Mouse (Mus musculus): ENCODE measurements around the gene Ncor2. TPM values are rescaled to one million over a fixed set of nuclear protein-coding genes. Genes with fewer than 3 reads are reported as not detected.

Gene Ncor2
- polyA plus RNA-seq, 1 experiment from 2014 or later = 27.5 TPM

GRCm38 (mm10) chr5:125167524-125167923 lies 11.5 kb downstream of the Ncor2 start:
- no peaks in the 10 kb centered on the region for H3K9me3 ChIP-seq (ENCODE audit: control insufficient read depth, low read length)
- no peaks in the 10 kb centered on the region for H3K36me3 ChIP-seq (ENCODE audit: control insufficient read depth, insufficient read depth, low read length)
- H3K4me3 ChIP-seq (ENCODE audit: low read depth, low read length) = no peak overlapping the region
- no peak overlapping the region for H3K9ac ChIP-seq (ENCODE audit: low read length)
- 73% methylated on average over 5 of the region's 5 CpGs for WGBS
- H3K27me3 ChIP-seq (replicated peaks; ENCODE audit: control insufficient read depth, insufficient read depth, low read length) = no peaks in the 10 kb centered on the region
- no peak overlapping the region for H3K4me2 ChIP-seq (ENCODE audit: low read length)
- no peak overlapping the region for H3K27ac ChIP-seq (ENCODE audit: low read depth)
- no peak for DNase-seq (ENCODE audit: low spot score)
- no peak for ATAC-seq (replicated peaks; ENCODE audit: low FRiP score, low TSS enrichment, low read depth)
- peaks cover 67% of the 10 kb centered on the region for H3K4me1 ChIP-seq (replicated peaks; ENCODE audit: control insufficient read depth, insufficient read depth, low read length)

- Histone ChIP-seq H3K9me3 (ENCODE audit: control insufficient read depth, low read length) (no peaks in the 10 kb centered on the region), H3K36me3 (ENCODE audit: control insufficient read depth, insufficient read depth, low read length) (peaks cover 4% of the 10 kb centered on the region; the same call in 1 of the 2 replicates), H3K27ac (ENCODE audit: low read depth) (0 out of 2 replicates have a peak overlapping the region, but pooled peaks have one; percentile 71), H3K4me1 (replicated peaks; ENCODE audit: control insufficient read depth, insufficient read depth, low read length) (peaks cover 61% of the 10 kb centered on the region), H3K4me2 (ENCODE audit: low read length) (no peak overlapping the region), H3K27me3 (replicated peaks; ENCODE audit: control insufficient read depth, insufficient read depth, low read length) (no peaks in the 10 kb centered on the region), H3K9ac (ENCODE audit: low read length) (no peak overlapping the region), H3K4me3 (ENCODE audit: low read depth, low read length) (no peak overlapping the region)
- DNase-seq (ENCODE audit: low spot score) = no peak
- WGBS = 82% methylated on average over 14 of the region's 14 CpGs
- no peak for ATAC-seq (replicated peaks; ENCODE audit: low FRiP score, low TSS enrichment, low read depth)
These were observed 13.0 kb downstream of the Ncor2 start for GRCm38 (mm10) chr5:125165993-125166392.

DNA sequence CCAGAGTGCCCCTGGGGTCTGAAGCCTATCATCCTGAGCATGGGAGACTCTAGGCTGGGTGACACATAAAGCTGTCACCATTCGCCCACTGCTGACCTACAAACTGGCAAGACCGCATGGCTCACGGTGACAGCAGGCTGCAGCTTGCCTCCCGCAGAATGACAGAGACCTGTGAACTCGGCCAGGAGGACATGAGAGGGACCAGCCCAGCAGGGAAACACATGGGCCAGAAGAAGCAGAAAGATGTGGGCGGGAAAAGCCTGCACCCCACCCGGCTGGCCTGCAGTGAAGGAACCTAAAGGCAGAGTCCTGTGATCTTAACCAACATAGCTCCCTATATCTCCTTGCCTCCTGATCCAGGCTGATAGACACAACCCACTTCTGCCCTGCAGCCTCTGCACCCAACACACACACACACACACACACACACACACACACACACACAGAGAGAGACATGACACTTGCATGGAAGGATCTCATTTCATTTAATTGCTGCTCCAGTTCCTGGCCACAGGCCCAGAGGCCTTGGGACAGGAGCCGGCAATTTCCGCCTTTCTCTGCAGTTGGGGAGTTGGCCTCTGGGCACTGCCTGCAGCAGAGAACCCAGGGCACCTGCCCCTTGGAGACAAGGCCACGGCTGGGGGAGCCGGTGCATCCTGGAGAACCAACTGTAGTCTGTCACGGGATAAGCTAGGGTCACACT lies 14.4 kb downstream of the Ncor2 start:
- Histone ChIP-seq H3K4me2 (ENCODE audit: low read length) (no peak overlapping the region), H3K4me1 (replicated peaks; ENCODE audit: control insufficient read depth, insufficient read depth, low read length) (peaks cover 61% of the 10 kb centered on the region), H3K9ac (ENCODE audit: low read length) (no peak overlapping the region), H3K4me3 (ENCODE audit: low read depth, low read length) (no peak overlapping the region), H3K27ac (ENCODE audit: low read depth) (peak overlapping the region; percentile 71), H3K9me3 (ENCODE audit: control insufficient read depth, low read length) (no peaks in the 10 kb centered on the region), H3K27me3 (replicated peaks; ENCODE audit: control insufficient read depth, insufficient read depth, low read length) (no peaks in the 10 kb centered on the region), H3K36me3 (ENCODE audit: control insufficient read depth, insufficient read depth, low read length) (peaks cover 5% of the 10 kb centered on the region; the same call in 1 of the 2 replicates)
- DNase-seq (ENCODE audit: low spot score) (no peak), ATAC-seq (replicated peaks; ENCODE audit: low FRiP score, low TSS enrichment, low read depth) (no peak)
- 33% methylated on average over 12 of the region's 12 CpGs for WGBS

DNA sequence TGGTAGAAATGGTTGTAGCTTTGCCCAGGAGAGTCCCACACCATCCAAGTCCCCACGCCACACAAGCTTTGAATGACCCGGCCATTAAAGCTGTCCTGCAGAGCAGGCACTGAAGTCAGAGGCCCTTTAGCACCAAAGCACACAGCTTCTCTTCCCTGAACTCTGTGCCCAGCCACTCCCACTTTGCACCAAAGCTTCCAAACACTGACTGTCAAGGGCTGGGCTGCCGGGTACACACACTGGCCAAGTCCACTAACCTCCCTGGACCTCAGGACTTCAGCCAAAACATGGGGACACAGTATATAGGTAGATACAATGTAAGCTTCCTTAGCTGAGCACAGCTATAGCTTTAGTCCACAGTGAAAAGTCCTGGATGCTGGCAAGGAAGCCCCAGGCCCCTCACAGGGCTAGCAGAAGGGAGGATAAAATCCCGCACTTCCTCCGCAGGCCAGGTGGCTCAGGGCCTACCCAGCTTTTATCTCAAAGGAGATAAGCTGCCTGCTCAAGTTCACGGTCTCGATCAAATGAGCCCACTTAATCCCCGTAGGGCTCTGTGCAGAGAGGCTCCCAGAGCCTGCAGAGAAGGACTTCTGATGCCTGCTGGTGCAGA lies 15.5 kb downstream of the Ncor2 start:
- H3K4me2 ChIP-seq (ENCODE audit: low read length) = no peak overlapping the region
- no peak overlapping the region for H3K4me3 ChIP-seq (ENCODE audit: low read depth, low read length)
- H3K27ac ChIP-seq (ENCODE audit: low read depth) = peak overlapping the region; percentile 43; the same call in 1 of the 2 replicates
- no peak overlapping the region for H3K9ac ChIP-seq (ENCODE audit: low read length)
- DNase-seq (ENCODE audit: low spot score) (no peak), ATAC-seq (replicated peaks; ENCODE audit: low FRiP score, low TSS enrichment, low read depth) (no peak)
- H3K4me1 ChIP-seq (replicated peaks; ENCODE audit: control insufficient read depth, insufficient read depth, low read length) = peaks cover 72% of the 10 kb centered on the region
- H3K36me3 ChIP-seq (ENCODE audit: control insufficient read depth, insufficient read depth, low read length) = peaks cover 5% of the 10 kb centered on the region; the same call in 1 of the 2 replicates
- H3K27me3 ChIP-seq (replicated peaks; ENCODE audit: control insufficient read depth, insufficient read depth, low read length) = no peaks in the 10 kb centered on the region
- 43% methylated on average over 8 of the region's 8 CpGs for WGBS
- H3K9me3 ChIP-seq (ENCODE audit: control insufficient read depth, low read length) = no peaks in the 10 kb centered on the region

- peaks cover 82% of the 10 kb centered on the region for H3K4me1 ChIP-seq (replicated peaks; ENCODE audit: control insufficient read depth, insufficient read depth, low read length)
- no peak overlapping the region for H3K4me3 ChIP-seq (ENCODE audit: low read depth, low read length)
- no peak overlapping the region for H3K27ac ChIP-seq (ENCODE audit: low read depth)
- no peak overlapping the region for H3K9ac ChIP-seq (ENCODE audit: low read length)
- H3K9me3 ChIP-seq (ENCODE audit: control insufficient read depth, low read length) = no peaks in the 10 kb centered on the region
- ATAC-seq (replicated peaks; ENCODE audit: low FRiP score, low TSS enrichment, low read depth) (no peak), DNase-seq (ENCODE audit: low spot score) (no peak)
- WGBS = 73% methylated on average over 1 of the region's 3 CpGs
- H3K4me2 ChIP-seq (ENCODE audit: low read length) = no peak overlapping the region
- H3K36me3 ChIP-seq (ENCODE audit: control insufficient read depth, insufficient read depth, low read length) = peaks cover 5% of the 10 kb centered on the region; the same call in 1 of the 2 replicates
- no peaks in the 10 kb centered on the region for H3K27me3 ChIP-seq (replicated peaks; ENCODE audit: control insufficient read depth, insufficient read depth, low read length)
These were observed 16.6 kb downstream of the Ncor2 start for GRCm38 (mm10) chr5:125162461-125162860.

DNA sequence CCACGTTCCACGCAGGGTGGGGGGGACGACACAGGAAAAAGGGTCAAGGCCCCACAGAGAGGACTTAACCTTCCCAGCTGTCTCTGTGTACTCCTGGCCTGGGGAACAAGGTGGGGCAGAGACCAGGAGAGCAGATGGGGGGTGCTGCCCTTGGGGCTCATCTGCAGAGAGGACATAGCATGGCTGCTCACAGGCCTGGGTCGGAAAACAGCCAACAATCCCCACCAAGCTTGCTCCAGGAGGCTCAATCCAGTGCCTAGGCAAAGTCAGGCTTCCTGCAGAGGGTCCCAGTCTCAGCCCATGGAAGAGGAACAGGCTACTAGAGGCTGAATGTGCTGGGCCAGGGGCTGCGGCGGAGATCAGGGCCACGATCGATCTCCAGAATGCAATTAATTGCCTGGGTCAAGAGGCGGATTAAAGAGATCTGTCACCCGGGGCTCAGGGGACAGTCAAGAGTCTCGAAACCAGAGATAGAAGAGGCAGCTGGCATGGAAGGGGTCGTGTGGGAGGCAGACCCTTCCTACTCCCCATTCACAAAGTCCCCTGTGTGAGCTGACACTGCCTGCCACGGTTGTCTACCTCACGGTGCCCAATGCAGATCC lies 19.1 kb downstream of the Ncor2 start:
- H3K27me3 ChIP-seq (replicated peaks; ENCODE audit: control insufficient read depth, insufficient read depth, low read length) = no peaks in the 10 kb centered on the region
- ATAC-seq (replicated peaks; ENCODE audit: low FRiP score, low TSS enrichment, low read depth) (0 out of 2 replicates have a peak, but pooled peaks have one; percentile 4), DNase-seq (ENCODE audit: low spot score) (no peak)
- H3K9ac ChIP-seq (ENCODE audit: low read length) = no peak overlapping the region
- no peaks in the 10 kb centered on the region for H3K9me3 ChIP-seq (ENCODE audit: control insufficient read depth, low read length)
- H3K4me1 ChIP-seq (replicated peaks; ENCODE audit: control insufficient read depth, insufficient read depth, low read length) = peaks cover 83% of the 10 kb centered on the region
- H3K27ac ChIP-seq (ENCODE audit: low read depth) = peak overlapping the region; percentile 64
- H3K36me3 ChIP-seq (ENCODE audit: control insufficient read depth, insufficient read depth, low read length) = peaks cover 5% of the 10 kb centered on the region; the same call in 1 of the 2 replicates
- WGBS = 47% methylated on average over 14 of the region's 14 CpGs
- no peak overlapping the region for H3K4me3 ChIP-seq (ENCODE audit: low read depth, low read length)
- 0 out of 2 replicates have a peak overlapping the region, but pooled peaks have one; percentile 39 for H3K4me2 ChIP-seq (ENCODE audit: low read length)

DNA sequence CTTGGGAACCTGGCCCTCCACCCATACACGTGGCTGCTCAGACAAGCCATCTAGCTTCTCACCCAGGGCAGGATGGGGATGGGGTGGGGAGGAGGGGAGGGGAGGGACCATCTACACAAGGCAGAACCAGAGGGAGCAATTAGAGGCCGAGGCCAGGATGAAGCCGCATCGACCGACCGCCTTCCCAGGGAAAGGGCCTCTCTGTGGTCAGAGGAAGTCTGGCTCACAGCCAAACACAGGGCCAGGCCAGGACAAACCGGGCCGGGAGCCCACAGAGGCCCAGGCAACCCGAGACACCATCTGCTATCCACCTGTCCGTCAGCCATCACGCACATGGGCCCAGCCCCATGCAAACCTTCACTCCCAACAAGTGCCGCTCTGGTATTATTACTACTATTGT lies 19.7 kb downstream of the Ncor2 start:
- under 1% methylated on average over 12 of the region's 12 CpGs for WGBS
- H3K27ac ChIP-seq (ENCODE audit: low read depth) = peak overlapping the region; percentile 64
- peaks cover 5% of the 10 kb centered on the region; the same call in 1 of the 2 replicates for H3K36me3 ChIP-seq (ENCODE audit: control insufficient read depth, insufficient read depth, low read length)
- peak overlapping the region; percentile 39 for H3K4me2 ChIP-seq (ENCODE audit: low read length)
- DNase-seq (ENCODE audit: low spot score) (peak; percentile 80), ATAC-seq (replicated peaks; ENCODE audit: low FRiP score, low TSS enrichment, low read depth) (peak; percentile 69)
- no peaks in the 10 kb centered on the region for H3K27me3 ChIP-seq (replicated peaks; ENCODE audit: control insufficient read depth, insufficient read depth, low read length)
- peaks cover 77% of the 10 kb centered on the region for H3K4me1 ChIP-seq (replicated peaks; ENCODE audit: control insufficient read depth, insufficient read depth, low read length)
- H3K9me3 ChIP-seq (ENCODE audit: control insufficient read depth, low read length) = no peaks in the 10 kb centered on the region
- no peak overlapping the region for H3K9ac ChIP-seq (ENCODE audit: low read length)
- no peak overlapping the region for H3K4me3 ChIP-seq (ENCODE audit: low read depth, low read length)

DNA sequence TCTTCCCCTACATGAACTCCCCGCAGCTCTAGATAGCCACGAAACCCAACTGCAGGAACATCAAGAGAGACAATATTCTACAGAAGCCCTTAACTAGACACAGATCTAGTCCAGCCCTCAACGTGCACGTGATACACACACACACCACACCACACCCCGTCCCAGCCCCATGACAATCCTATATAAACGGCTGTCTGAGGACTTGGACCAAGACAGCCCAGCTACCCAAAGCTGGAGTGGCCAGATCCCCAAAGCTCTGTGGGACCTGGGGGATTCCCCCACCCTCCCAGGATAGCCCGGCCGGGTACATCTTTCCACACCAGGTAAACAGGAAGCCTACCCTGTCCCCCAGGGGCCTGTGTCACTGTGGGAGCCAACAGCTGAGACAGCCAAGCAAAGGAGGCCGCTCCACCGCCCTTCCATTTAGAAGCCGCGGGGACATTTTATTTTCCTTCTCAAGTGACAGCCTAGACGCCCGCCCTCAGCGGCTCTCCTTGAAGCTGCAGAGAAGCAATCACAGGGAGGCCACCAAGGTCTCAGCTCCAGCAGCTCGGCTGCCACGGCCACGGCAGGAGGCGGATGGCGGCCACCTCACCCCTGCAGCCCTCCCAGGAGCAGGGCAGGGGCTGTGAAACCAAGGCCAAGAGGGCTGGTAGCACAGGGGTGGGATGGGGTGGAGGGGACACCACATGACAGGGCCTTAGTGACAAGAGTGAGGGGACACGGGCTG lies 20.6 kb downstream of the Ncor2 start:
- no peaks in the 10 kb centered on the region for H3K9me3 ChIP-seq (ENCODE audit: control insufficient read depth, low read length)
- H3K4me1 ChIP-seq (replicated peaks; ENCODE audit: control insufficient read depth, insufficient read depth, low read length) = peaks cover 71% of the 10 kb centered on the region
- 12% methylated on average over 21 of the region's 21 CpGs for WGBS
- no peak overlapping the region for H3K4me3 ChIP-seq (ENCODE audit: low read depth, low read length)
- ATAC-seq (replicated peaks; ENCODE audit: low FRiP score, low TSS enrichment, low read depth) (peak; percentile 47; the same call in 1 of the 2 replicates), DNase-seq (ENCODE audit: low spot score) (no peak)
- peak overlapping the region; percentile 39 for H3K4me2 ChIP-seq (ENCODE audit: low read length)
- peaks cover 5% of the 10 kb centered on the region; the same call in 1 of the 2 replicates for H3K36me3 ChIP-seq (ENCODE audit: control insufficient read depth, insufficient read depth, low read length)
- peak overlapping the region; percentile 64 for H3K27ac ChIP-seq (ENCODE audit: low read depth)
- no peak overlapping the region for H3K9ac ChIP-seq (ENCODE audit: low read length)
- no peaks in the 10 kb centered on the region for H3K27me3 ChIP-seq (replicated peaks; ENCODE audit: control insufficient read depth, insufficient read depth, low read length)
